Mouse (Mus musculus) 3T3-L1 (cell line): ENCODE measurements at regions not wholly inside any gene's neighbourhood (a gene's known extent, or its start where the extent isn't known, plus 50 kb on each side); places are given as distances from the start of the nearest gene placed in this dataset.
A peak's percentile ranks its signal among the peaks of the same experiment; 100 is the strongest.

Source experiments
- DNase-seq: peaks from one replicate; pipeline ENCODE4 v3.0.0-alpha.2; 2015; ENCODE audit warnings: low read depth, low spot score

- DNase-seq, result no peak
Measured at GRCm38 (mm10) chr12:39840615-39841014, 197.2 kb downstream of the Arl4a start.

GRCm38 (mm10) chr12:39840179-39840578 lies 197.6 kb downstream of the Arl4a start:
- no peak for DNase-seq

- no peak for DNase-seq
Measured at GRCm38 (mm10) chr12:39831079-39831478, 206.7 kb downstream of the Arl4a start.

GRCm38 (mm10) chr12:39830530-39830929 lies 207.3 kb downstream of the Arl4a start:
- DNase-seq, result no peak

DNA sequence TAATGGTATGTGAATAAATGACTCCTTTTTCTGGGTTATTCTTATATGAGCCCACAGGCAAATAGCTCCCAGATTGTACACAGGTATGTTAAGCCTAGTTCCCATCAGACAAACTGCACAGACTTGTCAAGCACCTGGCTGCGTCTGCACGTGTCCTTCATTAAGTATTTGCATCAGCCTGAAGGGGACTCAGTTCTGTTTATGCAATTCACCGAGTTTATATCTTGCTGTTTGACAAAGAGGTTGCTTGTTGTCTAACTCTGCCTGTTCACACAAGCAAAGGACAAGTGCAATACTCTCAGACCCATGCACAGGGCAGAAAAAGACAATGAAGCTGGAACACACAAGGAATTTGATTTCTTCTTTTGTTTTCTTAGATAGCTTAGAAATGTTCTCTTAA lies 215.2 kb downstream of the Arl4a start:
- DNase-seq, result no peak

DNA sequence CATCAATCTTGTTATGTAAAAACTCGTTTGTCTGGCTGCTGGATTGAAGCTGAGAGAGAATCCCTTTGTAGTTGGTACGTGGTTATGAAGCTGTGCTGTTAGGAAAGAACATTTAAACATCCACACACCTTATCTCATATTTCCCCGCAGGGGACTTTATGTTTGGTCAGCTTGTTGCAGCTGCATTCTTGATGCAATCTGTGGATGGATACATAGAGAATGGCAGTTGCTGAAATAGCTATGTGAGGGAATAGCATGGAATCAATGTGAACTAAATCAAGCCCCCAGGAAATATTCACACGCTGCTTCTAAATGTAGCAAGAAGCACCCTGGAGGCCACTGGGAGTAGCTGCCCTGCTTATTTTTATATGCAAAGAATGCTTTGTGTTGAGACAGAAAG lies 236.3 kb downstream of the Arl4a start:
- DNase-seq, result no peak

DNA sequence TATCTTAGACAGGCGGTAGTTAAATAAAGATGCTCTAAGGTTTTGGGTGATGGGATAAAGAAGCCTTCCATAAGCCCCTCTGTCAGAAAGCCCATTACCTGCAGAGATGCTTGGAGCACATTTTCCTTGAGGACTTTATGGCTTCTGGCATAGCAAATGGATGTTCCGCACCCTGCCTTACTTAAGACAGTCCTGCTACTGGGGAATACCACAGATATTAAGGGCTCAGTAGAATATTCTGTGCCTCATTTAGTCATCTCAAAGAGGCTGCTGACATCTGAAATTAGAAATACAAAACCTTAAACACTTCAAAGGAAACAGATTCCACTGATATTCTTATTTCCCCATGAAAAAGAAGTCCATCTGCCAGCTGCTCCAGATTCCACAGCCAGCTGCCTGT lies 240.0 kb downstream of the Arl4a start:
- no peak for DNase-seq

DNA sequence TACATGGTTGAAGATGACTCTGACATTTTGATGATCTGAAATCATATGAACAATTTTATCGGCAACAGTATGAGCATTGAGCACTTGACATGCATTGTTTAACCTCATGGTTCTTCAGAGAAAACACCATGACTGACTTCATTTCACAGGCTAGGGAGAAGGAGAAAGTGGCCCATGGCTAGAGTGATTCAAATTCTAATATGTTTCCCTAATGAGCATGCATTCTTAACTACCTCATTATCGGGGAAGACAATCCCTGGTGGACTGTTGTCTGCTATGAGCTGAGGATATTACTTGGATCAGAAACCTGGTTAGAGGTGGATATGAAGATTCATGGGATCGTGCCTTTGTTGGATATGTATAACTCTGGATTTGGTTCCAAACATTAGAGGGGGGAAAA lies 240.9 kb downstream of the Arl4a start:
- DNase-seq, result no peak

DNA sequence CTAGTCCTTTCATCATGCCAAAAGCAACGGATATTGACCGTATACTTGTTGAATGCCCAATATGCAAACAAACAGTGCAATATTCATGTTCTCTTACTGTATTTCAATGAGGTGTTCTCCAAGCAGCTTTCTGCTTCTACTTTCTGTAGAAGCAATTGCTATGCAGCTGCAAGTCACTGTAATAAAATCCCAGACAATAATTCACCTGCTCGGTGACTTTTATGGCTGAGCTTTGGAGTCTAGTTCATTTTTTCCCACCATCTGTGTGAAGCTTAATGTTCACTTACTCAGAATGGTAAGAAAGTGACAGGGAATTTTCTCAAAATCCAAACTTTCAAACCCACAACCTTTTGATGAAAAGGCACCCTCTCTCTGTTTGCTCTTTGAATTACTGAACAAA lies 252.8 kb downstream of the Arl4a start:
- DNase-seq, result no peak

GRCm38 (mm10) chr12:39784532-39784931 lies 253.3 kb downstream of the Arl4a start:
- DNase-seq, result no peak

- DNase-seq, result no peak
Measured at GRCm38 (mm10) chr12:39776173-39776572, 261.7 kb downstream of the Arl4a start.

- no peak for DNase-seq
Measured at GRCm38 (mm10) chr12:39766988-39767387, 270.8 kb downstream of the Arl4a start.

DNA sequence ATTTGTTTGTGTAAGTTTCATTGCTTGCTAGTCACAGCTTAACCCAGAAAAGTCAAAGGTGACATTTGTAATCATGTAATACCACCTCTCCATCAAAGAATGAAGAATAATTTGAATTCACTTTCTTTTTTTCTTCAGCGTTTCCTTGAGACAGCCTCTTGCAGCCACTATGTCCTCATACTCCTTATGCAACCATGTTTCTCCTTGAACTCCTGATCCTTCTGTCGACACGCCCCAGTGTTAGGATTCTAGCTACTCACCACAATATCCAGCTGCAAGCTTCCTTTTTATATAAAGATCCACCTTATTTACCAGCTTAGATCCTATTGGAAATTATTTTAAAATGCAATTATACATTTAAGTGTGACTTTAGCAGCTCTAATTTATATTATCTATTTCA lies 274.3 kb downstream of the Arl4a start:
- no peak for DNase-seq

DNA sequence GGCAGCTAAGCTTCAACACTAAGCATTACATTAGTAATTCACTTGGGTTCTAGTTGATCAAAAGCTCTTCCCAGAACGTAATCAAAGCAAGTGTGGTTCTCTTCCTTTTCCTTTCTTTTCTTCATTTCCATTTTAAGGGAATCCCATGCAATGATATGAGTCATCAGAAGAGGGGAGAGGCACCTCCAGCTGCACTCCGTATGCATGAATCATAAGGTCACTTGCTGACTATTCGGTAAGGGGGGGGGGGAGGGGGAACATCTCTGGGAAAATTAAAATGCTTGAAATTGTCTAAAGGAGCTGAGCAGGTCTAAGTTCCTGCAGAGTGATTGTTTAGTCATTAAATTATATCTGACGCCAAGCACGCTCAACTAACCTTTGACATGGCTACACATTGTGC lies 275.9 kb downstream of the Arl4a start:
- peak; percentile 74 for DNase-seq

DNA sequence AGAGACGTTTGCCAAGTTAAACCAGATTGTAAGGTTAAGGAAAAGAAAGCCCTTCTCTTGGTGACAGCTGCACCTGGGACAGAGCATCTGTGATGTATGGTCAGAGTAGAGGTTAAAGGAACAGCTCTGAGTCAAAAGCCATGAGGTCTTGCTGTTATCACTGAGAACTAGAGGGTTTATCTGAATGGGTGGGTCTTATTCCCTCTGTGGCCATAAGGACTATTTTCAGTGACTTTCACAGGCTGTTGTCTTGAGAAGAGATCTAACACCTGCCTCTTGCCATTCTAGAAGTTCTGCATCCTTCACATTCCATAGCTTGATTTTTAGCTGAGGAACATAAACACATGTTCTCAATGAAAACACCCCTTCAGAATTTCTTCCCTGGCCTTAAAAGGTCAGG lies 276.5 kb downstream of the Arl4a start:
- DNase-seq, result peak; percentile 27

- DNase-seq, result no peak
Measured at GRCm38 (mm10) chr12:39757975-39758374, 279.9 kb downstream of the Arl4a start.

- DNase-seq, result no peak
Measured at GRCm38 (mm10) chr12:39751850-39752249, 286.0 kb downstream of the Arl4a start.

GRCm38 (mm10) chr12:39742156-39743063 lies 295.4 kb downstream of the Arl4a start:
- DNase-seq, result no peak

DNA sequence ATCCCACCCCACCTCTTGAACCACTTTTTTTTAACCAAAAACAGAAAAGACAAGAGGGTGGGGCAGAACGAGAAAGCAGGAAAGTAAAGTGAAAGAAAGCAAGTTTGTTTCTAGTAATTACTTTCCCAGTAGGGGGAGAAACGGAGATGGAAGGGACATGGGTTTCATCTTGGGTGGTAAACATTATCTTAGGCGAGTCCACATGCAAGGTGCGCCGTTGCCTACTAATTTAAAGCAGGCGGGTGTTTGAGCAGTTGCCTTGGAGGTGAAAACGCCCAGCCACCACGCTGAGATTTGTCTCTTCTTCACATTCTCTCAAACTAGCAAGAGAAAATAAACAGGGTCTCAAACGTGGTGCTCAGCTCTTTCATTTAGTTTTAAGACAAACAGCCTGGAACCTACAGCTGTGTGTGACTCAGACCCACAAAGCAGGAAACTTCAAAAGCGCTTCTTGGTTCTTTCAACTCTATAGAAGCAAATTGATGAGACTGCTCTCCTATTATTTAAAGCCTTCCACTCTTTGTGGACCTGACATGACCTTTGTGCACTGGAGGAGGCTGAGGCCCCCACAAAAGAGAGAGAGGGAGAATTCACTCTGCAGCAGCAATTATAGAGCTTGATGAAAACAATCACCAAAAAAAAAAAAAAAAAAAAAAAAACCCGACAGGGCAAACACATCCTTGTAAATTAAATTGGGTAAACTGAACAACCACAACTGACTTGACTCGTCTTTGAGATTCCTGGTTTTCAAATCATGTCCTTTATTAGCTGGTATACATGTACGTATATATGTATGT lies 296.6 kb downstream of the Arl4a start:
- no peak for DNase-seq

DNA sequence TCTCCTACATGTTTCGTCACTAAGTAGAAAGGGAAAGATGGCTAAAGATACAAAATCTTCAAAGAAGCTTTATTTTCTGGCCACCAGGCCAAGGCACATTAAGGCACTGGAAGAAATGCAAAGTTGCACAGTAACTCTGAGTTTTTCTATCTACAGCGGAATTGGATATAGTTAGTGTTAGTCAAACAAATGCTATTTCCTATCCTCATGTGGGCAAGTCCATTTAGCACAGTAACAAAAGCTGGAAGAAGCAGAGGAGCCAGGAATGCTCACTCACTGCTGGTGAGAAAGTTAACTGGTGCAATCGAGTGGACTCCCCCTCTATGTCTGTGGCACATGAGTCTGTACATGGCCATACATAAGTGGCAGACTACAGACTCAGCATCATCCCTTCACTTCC lies 300.9 kb downstream of the Arl4a start:
- no peak for DNase-seq

DNA sequence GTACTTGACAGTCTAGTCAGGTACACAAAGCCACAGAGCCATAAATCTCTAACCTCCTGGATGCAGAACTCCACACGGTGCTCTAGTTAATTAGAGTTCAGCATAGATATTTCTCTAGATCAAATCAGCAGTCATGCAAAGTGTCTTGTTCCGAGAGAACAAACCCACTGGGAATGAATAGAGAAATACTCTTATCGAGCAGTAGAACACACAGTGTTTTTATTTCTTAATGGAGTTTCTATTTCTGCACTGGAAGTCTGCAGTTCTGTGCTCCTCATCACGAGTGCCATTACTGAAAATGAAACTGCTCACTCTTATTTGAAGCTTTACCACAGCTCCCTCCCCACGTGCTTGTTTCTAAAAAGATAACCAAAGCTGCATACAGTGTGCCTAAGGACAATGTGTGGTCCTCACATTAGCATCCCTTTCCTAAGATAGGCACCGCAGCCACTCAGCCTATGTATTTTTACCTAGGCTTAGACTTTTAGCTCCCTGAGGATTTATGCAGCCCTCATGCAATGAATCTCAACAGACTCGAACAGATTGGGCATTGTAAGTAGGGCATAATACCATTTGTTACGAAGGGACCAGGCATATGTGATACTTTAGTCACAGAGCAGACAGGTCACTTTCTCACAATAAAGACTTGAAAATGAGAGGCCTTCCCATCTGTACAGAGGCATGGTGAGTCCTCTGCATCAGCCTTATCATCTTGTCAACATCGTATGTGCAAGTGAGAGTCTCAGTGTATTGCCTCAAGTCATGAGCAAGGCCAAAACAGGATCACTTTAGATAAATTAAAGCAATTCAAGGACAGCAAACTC lies 301.5 kb downstream of the Arl4a start:
- no peak for DNase-seq

GRCm38 (mm10) chr12:39734176-39734575 lies 303.6 kb downstream of the Arl4a start:
- no peak for DNase-seq
